Mouse (Mus musculus) heart, postnatal 0 days (tissue): ENCODE results near the gene Cnot8. TPM values are rescaled to one million over a fixed set of nuclear protein-coding genes. Genes with fewer than 3 reads are reported as not detected.

Experiments
- ATAC-seq: fragments of 200-750 bp; cut with Nextera tagmentation; 2 replicates; pipeline ENCODE4 v1.8.0; 2017; ENCODE audit warnings: low read depth, moderate number of reproducible peaks, moderate library complexity; ENCODE audit not compliant: insufficient read depth
- DNase-seq: peaks from one replicate; pipeline ENCODE4 v3.0.0-alpha.2; 2016; ENCODE audit warnings: low spot score
- H3K27ac ChIP-seq: fragments of 300-500 bp; sonication (generic); 2 replicates; pipeline ENCODE4 v1.5.1; 2014; ENCODE audit warnings: low read depth, mild to moderate bottlenecking
- H3K27me3 ChIP-seq: fragments of 300-500 bp; sonication (generic); 2 replicates; pipeline ENCODE4 v1.6.1; 2014; ENCODE audit warnings: low read length, mixed read lengths; ENCODE audit not compliant: control insufficient read depth, insufficient read depth
- H3K36me3 ChIP-seq: fragments of 300-500 bp; sonication (generic); replicated peaks from 2 replicates; pipeline ENCODE4 v1.6.1; 2014; ENCODE audit warnings: low read length, mixed read lengths; ENCODE audit not compliant: control insufficient read depth, insufficient read depth
- H3K4me1 ChIP-seq: fragments of 300-500 bp; sonication (generic); 2 replicates; pipeline ENCODE4 v1.6.1; 2014; ENCODE audit warnings: antibody characterized with exemption; ENCODE audit not compliant: control insufficient read depth, insufficient read depth
- H3K4me2 ChIP-seq: fragments of 300-500 bp; sonication (generic); 2 replicates; pipeline ENCODE4 v1.6.1; 2014; ENCODE audit warnings: low read depth, mild to moderate bottlenecking, low read length, moderate library complexity
- H3K4me3 ChIP-seq: fragments of 300-500 bp; sonication (generic); 2 replicates; pipeline ENCODE4 v1.5.1; 2014; ENCODE audit warnings: low read depth, low read length
- H3K9ac ChIP-seq: fragments of 300-500 bp; sonication (generic); replicated peaks from 2 replicates; pipeline ENCODE4 v1.6.1; 2014; ENCODE audit warnings: low read depth, low read length, mixed read lengths
- H3K9me3 ChIP-seq: fragments of 300-500 bp; sonication (generic); replicated peaks from 2 replicates; pipeline ENCODE4 v1.6.1; 2016; ENCODE audit warnings: low read length; ENCODE audit not compliant: control insufficient read depth
- CTCF ChIP-seq: IDR thresholded peaks from 2 replicates; pipeline ENCODE4 v1.5.1; 2016; ENCODE audit warnings: antibody characterized with exemption, control low read depth, low read depth
- EP300 ChIP-seq: IDR thresholded peaks from 2 replicates; pipeline ENCODE4 v1.6.1; 2016; ENCODE audit warnings: antibody characterized with exemption, low read depth
- WGBS: fragments of 180-500 bp; shearing (Covaris S2); extraction: QIAGEN DNeasy Blood & Tissue Kit; methylation state at CpG from one replicate; pipeline ENCODE4 v1.1.7; 2014; 5-methylcytosine and 5-hydroxymethylcytosine counted together
- polyA plus RNA-seq: library from polyadenylated mRNA; unstranded; fragments of >200 nt; fragmentation: Nextera tagmentation; extraction: Ambion mirVana; gene quantifications from 2 replicates; pipeline ENCODE4 v1.2.1, GENCODE M21; 2015
- total RNA-seq: library from RNA; depleted of rRNA; stranded (reverse); fragments of >200 nt; gene quantifications from 2 replicates; pipeline ENCODE4 v1.2.3, GENCODE M21; 2014; ENCODE audit warnings: low replicate concordance

Cnot8 gene
- total and polyA plus RNA-seq, 2 experiments from 2014 or later, result 68.6 to 76.6 TPM

DNA sequence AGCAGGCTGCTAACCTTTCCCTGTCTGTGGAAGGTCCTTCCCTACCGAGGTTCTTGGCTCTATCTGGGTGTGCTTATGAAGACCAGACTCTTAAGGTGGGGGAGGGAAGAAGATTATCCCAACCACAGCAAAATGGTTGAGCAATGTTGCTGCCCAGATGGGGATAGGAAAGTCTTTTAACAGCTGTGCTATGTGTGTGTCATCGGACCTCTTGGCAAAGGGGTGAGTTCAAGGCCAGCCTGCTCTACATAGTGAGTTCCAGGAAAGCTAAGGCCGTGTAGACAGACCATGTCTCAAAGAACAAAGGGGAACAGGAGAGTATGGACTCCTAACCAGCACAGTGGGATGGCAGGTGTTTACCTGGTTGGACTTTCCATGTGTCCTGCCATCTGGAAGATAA, 31.0 kb upstream of the Cnot8 start:
- H3K4me3 ChIP-seq, result no peak overlapping the region
- no peaks in the 10 kb centered on the region for H3K27me3 ChIP-seq
- no peak overlapping the region for H3K9ac ChIP-seq
- TF ChIP-seq EP300, result no peak
- no peak for TF ChIP-seq CTCF
- H3K36me3 ChIP-seq, result no peaks in the 10 kb centered on the region
- no peak for DNase-seq
- no peak for ATAC-seq
- 77% methylated on average over 3 of the region's 3 CpGs for WGBS
- H3K27ac ChIP-seq, result no peak overlapping the region
- H3K4me1 ChIP-seq, result no peaks in the 10 kb centered on the region
- H3K9me3 ChIP-seq, result no peaks in the 10 kb centered on the region
- no peak overlapping the region for H3K4me2 ChIP-seq

DNA sequence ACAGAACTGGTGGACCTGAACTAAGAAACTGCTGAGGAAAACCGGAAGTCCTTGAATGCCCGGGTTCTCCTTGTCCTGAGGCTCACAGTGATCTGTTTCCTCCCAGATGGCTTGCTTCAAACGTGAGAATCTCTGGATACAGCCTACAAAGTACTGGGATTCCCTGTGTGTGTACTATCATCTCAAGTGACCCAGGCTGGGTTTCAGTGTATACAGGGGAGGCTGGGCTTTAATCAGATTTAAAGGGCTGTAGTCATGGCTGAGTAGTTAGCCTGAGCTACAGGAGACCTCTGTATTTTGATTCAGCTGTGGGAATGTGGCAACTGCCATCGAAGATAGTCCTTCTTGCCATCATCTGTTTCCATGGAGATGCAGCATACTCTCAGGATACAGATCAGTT, 26.7 kb upstream of the Cnot8 start:
- WGBS, result 70% methylated on average over 4 of the region's 4 CpGs
- Histone ChIP-seq H3K27me3 (no peaks in the 10 kb centered on the region), H3K9me3 (no peaks in the 10 kb centered on the region), H3K27ac (no peak overlapping the region), H3K9ac (no peak overlapping the region), H3K4me3 (no peak overlapping the region), H3K4me2 (no peak overlapping the region), H3K36me3 (no peaks in the 10 kb centered on the region), H3K4me1 (no peaks in the 10 kb centered on the region)
- ATAC-seq (no peak), DNase-seq (no peak)
- TF ChIP-seq CTCF, result no peak
- TF ChIP-seq EP300, result no peak

DNA sequence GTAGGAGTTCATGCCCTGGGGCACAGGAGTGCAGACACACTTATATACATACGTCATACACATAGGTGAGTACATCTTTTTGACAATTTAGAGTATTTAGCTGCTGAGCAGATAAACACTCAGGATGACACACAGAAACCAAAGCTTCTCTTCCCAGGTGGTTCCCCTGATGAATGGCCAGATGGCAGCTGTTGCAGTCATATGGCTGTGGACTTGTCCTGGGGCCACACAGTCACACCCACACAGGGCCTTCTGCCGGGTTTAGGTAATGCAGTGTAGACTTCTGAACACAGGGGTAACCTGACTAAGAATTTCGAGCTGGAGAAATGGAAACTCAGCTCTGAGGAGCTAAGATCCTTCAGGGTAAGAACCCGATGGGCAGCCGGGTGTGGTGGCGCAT, 22.2 kb upstream of the Cnot8 start:
- WGBS, result 86% methylated on average over 6 of the region's 6 CpGs
- Histone ChIP-seq H3K4me1 (no peaks in the 10 kb centered on the region), H3K27ac (no peak overlapping the region), H3K9ac (no peak overlapping the region), H3K4me2 (no peak overlapping the region), H3K27me3 (no peaks in the 10 kb centered on the region), H3K4me3 (no peak overlapping the region), H3K9me3 (no peaks in the 10 kb centered on the region), H3K36me3 (no peaks in the 10 kb centered on the region)
- DNase-seq (no peak), ATAC-seq (no peak)
- TF ChIP-seq EP300 (no peak), CTCF (no peak)

DNA sequence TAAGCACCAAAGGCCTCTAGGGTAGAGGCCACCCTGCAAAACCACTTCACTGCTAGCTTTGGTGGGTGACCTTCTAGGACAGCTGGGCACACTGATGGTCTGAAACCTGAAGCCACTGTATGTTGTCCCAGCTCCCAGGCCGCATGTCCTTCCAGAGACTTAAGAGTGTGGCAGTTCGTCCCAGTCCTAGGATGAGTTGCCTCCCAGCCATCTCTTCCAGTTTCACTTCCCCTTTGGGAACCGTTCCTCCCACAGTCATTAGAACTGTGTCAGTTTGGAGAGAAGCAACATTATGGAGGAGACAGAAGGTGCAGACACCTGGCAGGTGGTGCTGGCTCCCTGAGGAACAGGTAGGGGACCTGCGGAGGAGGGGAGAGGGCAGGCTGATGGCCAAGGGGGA, 11.4 kb upstream of the Cnot8 start:
- Histone ChIP-seq H3K4me2 (peak overlapping the region; percentile 60), H3K9me3 (no peaks in the 10 kb centered on the region), H3K9ac (no peak overlapping the region; the same call in 1 of the 2 replicates), H3K27ac (no peak overlapping the region), H3K4me1 (peaks cover 8% of the 10 kb centered on the region; the same call in 1 of the 2 replicates), H3K36me3 (no peaks in the 10 kb centered on the region), H3K4me3 (peak overlapping the region; percentile 26; the same call in 1 of the 2 replicates), H3K27me3 (no peaks in the 10 kb centered on the region)
- WGBS, result 44% methylated on average over 4 of the region's 4 CpGs
- ATAC-seq (no peak), DNase-seq (no peak)
- no peak for TF ChIP-seq CTCF
- no peak for TF ChIP-seq EP300

DNA sequence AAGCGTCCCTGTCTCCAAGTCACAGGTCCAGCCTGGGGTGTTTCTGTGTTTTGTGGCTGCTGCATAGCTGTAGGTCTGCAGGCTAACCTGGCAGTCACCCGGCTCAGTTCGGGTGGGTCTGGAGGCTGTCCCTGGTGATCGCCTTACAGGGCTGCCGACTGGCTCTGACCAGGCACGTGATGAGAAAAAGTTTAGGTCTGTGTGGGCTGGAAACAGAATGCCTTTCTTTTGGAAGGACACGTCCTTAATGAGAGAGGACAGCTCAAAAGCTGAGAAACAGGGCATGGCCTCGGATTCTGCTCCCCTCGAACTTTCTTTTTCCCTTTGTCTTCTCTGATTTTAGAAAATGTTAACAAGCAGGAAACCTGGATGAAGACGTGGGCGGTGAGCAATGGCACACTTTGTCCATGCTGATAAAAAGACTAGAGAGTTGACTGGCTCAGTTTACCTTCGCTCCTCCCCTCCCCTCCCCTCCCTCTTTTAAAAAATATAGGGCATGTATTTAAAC, 10.9 kb upstream of the Cnot8 start, which contains the start of gene Gm12248:
TSS of gene Gm12248 (minus strand) at position 114 of the 508 bp plus-strand sequence.
- Histone ChIP-seq H3K4me1 (peaks cover 8% of the 10 kb centered on the region; the same call in 1 of the 2 replicates), H3K36me3 (no peaks in the 10 kb centered on the region), H3K27me3 (no peaks in the 10 kb centered on the region), H3K9me3 (no peaks in the 10 kb centered on the region), H3K4me3 (peak within 1 kb of the TSS; percentile 26), H3K4me2 (peak within 1 kb of the TSS; percentile 60), H3K9ac (no peak within 1 kb of the TSS; the same call in 1 of the 2 replicates), H3K27ac (no peak within 1 kb of the TSS)
- WGBS, result 15% methylated on average over 12 of the region's 12 CpGs
- TF ChIP-seq EP300 (no peak), CTCF (no peak)
- ATAC-seq (peak; percentile 78), DNase-seq (no peak)

DNA sequence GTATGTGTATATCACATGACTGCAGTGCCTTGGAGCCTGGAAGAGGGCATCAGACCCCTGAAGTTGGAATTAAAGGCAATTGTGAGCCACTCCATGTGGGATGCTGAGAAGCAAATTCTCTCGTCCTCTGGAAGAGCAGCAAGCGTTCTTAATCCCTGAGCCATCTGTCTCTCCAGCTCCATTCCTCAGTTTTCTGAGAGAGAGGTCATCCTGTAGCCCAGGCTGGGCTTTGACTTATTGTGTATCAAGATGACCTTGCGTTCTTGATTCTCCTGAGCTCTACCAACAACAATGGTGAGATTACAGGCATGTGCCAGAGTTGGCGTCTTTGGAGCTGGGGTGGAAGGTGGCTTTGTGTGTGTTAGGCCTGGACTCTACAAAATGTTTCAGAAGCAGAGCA, 9.2 kb upstream of the Cnot8 start:
- Histone ChIP-seq H3K4me3 (no peak overlapping the region), H3K9me3 (no peaks in the 10 kb centered on the region), H3K4me1 (peaks cover 8% of the 10 kb centered on the region; the same call in 1 of the 2 replicates), H3K4me2 (no peak overlapping the region), H3K9ac (no peak overlapping the region), H3K27me3 (no peaks in the 10 kb centered on the region), H3K36me3 (no peaks in the 10 kb centered on the region), H3K27ac (no peak overlapping the region)
- TF ChIP-seq CTCF, result no peak
- TF ChIP-seq EP300, result no peak
- ATAC-seq (no peak), DNase-seq (no peak)
- WGBS, result 80% methylated on average over 4 of the region's 4 CpGs
